Mouse (Mus musculus) frontal cortex, adult (tissue): ENCODE results near the gene Hist1h2bn.
"Not testable (repeated sequence)": the region's sequence is repeated elsewhere in the genome, so short reads cannot be mapped to it uniquely, and the experiment has no call there.

ENCODE experiments used
- ATAC-seq: cut with Nextera tagmentation; 2 replicates; pipeline ENCODE4 v1.9.2; 2017; ENCODE audit warnings: mild to moderate bottlenecking, moderate library complexity, mixed read lengths; ENCODE audit not compliant: low TSS enrichment

Gene Hist1h2bn

GRCm38 (mm10) chr13:21753524-21754285, at the start of gene Hist1h2bn, which contains the start of gene Hist1h2ak:
TSS of gene Hist1h2bn (plus strand) at chr13:21754123.
TSS of gene Hist1h2ak (minus strand) at chr13:21753827.
- peak; percentile 98 for ATAC-seq

DNA sequence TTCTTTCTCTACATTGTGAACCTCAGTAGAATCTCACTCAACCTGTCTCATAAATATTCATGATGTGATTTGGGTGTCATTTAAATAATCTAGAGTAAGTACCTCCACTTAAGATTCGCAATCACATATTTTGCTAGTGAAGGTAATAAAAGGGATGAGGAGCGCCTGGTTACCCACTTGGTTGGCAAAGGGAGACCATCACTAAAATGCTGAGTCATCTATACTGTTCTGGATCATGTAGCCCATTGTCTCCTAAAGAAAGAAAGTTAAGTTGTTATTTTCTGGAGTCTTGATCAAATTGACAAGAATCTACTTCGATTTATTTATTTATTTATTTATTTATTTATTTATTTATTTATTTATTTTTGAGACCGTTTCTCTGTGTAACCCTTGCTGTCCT, 47.3 kb upstream of the Hist1h2bn start:
- ATAC-seq: no peak

- peak; percentile 90 for ATAC-seq
Measured at GRCm38 (mm10) chr13:21710031-21710711, 43.8 kb upstream of the Hist1h2bn start.

DNA sequence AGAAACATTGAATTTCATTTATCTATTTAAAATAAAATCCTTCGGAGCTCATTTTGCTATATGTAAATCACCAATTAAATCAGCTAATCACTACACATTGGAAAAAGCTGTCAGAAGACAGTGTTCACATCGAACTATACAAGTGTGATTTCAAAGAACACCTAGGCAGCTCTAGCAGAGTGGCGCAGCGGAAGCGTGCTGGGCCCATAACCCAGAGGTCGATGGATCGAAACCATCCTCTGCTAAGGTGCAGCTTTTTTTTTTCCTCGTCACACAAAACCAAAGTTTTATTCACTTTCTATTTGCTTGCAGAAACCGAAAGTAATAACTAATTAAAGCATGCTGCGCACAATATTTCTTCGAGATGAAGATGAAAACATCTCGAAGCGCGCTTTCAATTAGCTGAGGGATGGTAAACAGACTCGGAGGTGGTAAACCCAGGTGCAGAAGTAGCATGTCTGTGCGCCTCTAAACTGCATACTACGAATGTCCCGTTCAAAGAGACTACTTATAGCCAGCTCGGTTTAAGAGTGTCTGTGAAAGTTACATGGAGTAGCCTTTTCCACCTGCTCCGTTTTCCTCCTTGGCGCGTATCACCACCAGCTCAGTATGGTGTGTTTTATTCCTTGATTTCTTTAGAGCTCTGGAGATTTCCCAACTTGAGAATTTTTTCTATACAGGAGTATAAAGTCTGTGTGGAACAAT, 43.0 kb upstream of the Hist1h2bn start:
- ATAC-seq: peak; percentile 42

DNA sequence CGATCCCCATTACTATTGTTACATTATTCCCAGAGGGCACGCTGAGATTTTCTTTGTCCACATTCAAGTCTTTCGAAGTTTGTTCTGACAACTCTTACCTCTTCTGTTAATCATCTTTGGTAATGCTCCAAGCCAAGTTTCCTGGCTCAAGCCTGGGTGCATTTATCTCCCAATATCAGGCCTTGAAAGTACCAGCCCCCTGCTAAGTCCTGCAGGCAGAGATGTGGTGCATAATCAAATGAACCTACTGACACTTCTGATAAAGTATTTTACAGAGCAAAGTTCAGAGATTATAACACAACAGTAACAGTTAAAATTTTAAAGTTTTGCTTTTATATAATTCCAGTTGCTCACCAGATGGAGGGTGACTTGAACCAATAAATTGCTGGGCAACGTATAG, 42.2 kb upstream of the Hist1h2bn start:
- no peak for ATAC-seq

- ATAC-seq: peak; percentile 35
Measured at GRCm38 (mm10) chr13:21714725-21715124, 39.2 kb upstream of the Hist1h2bn start.

GRCm38 (mm10) chr13:21715131-21715863, 38.6 kb upstream of the Hist1h2bn start:
- ATAC-seq: peak; percentile 27; the same call in 1 of the 2 replicates

DNA sequence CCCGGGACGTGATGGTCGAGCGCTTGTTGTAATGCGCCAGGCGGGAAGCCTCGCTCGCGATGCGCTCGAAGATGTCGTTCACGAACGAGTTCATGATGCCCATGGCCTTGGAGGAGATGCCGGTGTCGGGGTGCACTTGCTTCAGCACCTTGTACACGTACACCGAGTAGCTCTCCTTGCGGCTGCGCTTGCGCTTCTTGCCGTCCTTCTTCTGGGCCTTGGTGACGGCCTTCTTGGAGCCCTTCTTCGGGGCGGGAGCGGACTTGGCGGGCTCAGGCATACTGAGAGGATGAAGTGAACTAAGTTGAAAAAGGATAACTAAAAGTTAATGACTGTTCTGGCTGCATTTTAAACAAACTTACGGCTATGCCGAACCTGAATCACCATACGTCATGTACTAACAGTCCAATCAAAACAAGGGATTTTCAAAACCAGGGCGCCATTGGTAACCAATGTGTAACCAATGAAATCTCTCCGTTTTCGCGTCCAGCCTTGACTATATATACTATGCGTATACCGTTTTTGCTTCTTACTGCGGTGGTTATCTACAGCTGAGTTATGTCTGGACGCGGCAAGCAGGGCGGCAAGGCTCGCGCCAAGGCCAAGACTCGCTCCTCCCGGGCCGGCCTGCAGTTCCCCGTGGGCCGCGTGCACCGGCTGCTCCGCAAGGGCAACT, 37.9 kb upstream of the Hist1h2bn start, which contains the start of the genes Hist1h2bl and Hist1h2ai:
TSS of gene Hist1h2bl (minus strand) at position 280 of the 676 bp plus-strand sequence.
TSS of gene Hist1h2ai (plus strand) at position 559 of the 676 bp plus-strand sequence.
- peak; percentile 96 for ATAC-seq

- ATAC-seq: peak; percentile 35
Measured at GRCm38 (mm10) chr13:21716540-21717391, 37.2 kb upstream of the Hist1h2bn start.

DNA sequence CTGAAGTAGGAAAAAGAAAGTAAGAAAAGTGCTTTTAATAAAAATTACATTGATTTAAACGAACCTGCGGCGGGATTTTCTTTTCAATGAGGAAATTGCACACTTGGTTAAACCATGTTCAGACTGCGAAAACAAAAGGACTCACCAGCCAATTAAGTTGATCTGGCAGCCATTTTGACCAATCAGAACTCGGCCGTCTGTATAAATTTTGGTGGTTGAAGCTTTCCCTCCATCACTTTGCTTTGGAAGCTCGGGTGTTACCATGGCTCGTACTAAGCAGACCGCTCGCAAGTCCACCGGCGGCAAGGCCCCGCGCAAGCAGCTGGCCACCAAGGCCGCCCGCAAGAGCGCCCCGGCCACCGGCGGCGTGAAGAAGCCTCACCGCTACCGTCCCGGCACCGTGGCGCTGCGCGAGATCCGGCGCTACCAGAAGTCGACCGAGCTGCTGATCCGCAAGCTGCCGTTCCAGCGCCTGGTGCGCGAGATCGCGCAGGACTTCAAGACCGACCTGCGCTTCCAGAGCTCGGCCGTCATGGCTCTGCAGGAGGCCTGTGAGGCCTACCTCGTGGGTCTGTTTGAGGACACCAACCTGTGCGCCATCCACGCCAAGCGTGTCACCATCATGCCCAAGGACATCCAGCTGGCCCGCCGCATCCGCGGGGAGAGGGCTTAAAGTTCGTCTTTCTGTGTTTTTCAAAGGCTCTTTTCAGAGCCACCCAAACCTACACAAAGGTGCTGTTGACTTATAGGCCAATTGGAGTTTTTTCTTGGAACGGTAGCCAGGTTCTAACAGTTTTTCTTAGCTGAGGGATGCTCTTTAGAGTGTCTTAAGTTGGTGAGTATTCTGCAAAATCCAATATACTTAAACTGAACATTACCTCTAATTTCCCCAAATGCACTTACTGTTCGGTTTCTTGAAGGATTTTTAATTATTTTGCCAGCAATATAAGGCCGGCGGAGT, 36.2 kb upstream of the Hist1h2bn start, which contains the start of gene Hist1h3h:
TSS of gene Hist1h3h (plus strand) at position 263 of the 961 bp plus-strand sequence.
- peak; percentile 66 for ATAC-seq

DNA sequence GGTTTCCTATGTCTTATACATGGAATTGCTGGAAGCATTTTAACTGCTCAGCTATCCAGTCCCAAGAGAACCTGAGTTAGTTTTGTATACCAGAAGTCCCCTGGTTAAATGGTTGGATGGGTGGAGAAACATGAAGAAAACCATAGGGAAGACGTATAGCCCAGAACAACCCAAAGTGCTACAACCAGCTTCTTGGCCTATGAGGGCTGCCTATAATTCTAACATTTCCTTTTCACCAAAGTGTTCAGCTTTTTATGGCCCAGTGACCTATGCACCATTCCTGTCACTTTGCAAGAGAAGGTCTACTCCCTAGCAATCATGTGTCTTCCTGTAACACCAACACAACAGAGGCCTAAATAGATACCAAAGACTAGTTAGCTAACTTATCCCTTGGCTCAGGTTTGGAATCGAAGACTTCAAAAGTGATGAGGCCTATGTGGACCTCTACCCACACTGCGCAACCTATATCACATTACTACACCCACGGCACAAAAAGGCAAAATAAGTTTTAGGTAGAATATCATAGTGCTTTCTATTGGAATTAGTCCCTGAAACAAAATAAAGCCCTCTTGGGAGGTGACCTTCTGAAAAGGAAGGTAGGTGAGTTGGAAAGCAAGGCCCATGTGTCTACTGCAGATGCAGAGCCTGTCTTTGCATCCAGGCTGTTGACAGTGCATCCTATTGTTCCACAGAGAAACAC, 35.4 kb upstream of the Hist1h2bn start:
- ATAC-seq: no peak

GRCm38 (mm10) chr13:21721107-21721756, 32.7 kb upstream of the Hist1h2bn start:
- not testable (repeated sequence) for ATAC-seq

GRCm38 (mm10) chr13:21721757-21722372, 32.1 kb upstream of the Hist1h2bn start, which contains the start of gene Hist1h2bm:
TSS of gene Hist1h2bm (plus strand) at chr13:21722044.
- peak; percentile 100 for ATAC-seq

DNA sequence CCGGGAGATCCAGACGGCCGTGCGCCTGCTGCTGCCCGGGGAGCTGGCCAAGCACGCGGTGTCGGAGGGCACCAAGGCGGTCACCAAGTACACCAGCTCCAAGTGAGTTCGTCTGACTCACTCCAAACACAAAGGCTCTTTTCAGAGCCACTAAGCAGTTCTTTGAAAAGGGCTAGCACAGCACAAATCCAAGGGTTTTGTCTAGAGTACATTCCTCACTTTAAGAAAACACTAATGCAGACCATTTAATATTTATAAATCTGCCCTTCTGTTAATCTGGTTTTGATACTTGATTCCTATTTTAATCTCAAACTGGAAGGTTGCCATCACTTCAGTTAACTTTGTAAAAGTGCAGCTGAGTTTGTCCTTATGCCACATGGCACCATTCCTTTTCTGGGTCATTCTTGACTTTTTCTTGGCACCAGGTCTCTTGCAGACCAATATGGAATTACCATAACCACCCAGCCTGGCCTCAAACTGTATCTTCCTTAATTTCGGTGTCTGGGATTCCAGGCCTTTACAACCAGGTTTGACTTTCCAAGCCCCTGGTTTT, 31.5 kb upstream of the Hist1h2bn start:
- ATAC-seq: no peak

DNA sequence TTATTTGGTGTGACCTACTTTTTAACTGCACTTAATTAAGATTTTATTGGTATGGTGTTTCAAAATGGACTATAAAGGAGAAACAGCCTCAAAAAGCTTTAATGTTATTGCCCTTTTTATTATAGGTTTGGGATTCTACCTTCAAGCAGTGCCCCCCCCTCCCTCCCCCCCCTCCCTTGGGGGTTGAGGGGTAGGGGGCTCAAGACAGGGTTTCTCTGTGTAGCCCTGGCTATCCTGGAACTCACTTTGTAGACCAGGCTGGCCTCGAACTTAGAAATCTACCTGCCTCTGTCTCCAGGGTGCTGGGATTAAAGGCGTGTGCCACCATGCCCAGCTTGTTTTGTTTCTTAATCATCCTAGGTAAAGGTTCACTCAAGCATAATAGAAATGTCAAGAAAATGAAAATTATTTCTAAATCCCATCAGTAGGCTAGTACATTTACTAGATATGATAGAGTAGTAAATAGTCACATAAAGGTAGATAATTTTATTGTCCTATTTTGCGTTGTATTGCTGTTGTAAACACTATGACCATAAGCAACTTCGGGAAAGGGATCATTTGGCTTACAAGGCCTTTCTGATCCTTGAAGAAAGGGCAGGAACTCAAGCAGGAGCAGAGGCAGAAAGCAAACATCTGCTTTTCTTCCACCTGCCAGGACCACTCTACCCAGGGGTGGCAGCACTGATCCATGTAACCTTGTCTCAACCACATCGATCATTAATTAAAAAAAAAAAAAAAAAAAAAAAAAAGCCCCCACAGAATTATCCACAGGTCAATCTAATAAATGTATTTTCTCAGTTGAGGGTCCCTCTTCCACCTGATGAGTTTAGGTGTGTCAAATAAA, 30.7 kb upstream of the Hist1h2bn start:
- no peak for ATAC-seq
